8 mouse cellular contexts compared by ENCODE assay signal in the genomic region with DNA sequence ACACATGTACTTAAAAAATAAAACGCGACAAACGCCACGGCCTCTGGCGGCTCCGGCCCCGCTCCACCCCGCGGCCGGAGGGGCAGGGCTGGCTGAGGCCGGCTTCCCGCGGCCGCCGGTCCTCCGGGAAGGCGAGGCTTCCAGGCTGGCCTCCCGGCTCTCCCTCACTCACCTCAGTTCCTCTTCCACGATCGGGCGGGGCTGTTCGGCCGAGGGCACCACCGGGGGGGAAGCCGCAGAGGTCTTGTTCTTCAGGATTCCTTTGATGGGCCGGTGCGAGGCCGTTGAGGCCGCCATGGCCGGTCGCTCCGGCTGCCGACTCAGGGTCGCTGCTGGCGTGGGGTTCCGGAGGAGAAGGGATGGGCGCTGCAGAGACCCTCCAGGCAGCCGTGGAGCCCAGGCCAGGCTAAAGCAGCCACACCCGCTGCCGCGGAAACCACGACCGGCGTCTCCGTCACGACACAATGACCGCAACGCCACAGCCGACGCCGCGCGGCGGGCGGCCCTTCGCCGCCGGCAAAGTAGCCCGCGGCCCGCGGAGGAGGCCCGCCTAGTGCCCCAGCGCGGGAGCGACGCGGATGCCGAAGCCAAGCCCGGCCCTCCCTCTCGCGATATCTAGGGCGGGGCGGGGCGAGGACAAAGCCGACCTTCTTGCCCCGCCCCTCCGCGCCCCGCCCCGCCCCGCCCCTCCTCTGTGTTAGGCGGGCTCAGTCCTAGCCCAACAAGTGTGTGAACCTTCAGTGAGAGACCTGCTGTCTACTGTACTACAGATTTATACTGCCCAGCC. TPM values are rescaled to one million over a fixed set of nuclear protein-coding genes. Genes with fewer than 3 reads are reported as not detected.
A peak's percentile ranks its signal among the peaks of the same experiment; 100 is the strongest.
DNase-seq lines count a peak whose midpoint lies in the region; ATAC-seq and TF ChIP-seq lines count a peak whose summit lies in the region.

Ppp1r2 (minus strand) TSS at position 604 of the 787 bp plus-strand sequence.

- peak within 1 kb of the TSS; percentile 76 for H3K4me3 ChIP-seq in brown adipose tissue, adult 24 weeks (ENCODE audit: insufficient read depth, low read depth, low read length)
- peak within 1 kb of the TSS; percentile 98 for H3K4me3 ChIP-seq in heart, embryonic 13.5 days
- H3K4me3 ChIP-seq in kidney, postnatal 0 days (replicated peaks; ENCODE audit: low read depth, low read length): peak within 1 kb of the TSS; percentile 89
- H3K4me3 ChIP-seq in liver, embryonic 13.5 days (replicated peaks): peak within 1 kb of the TSS; percentile 84
- peak within 1 kb of the TSS; percentile 93 for H3K4me3 ChIP-seq in stomach, embryonic 14.5 days (ENCODE audit: low read depth, low read length)

- H3K27ac ChIP-seq in brown adipose tissue, adult 24 weeks (replicated peaks; ENCODE audit: low read depth, low read length): peak within 1 kb of the TSS; percentile 98
- peak within 1 kb of the TSS; percentile 94 for H3K27ac ChIP-seq in heart, embryonic 13.5 days (replicated peaks)
- peak within 1 kb of the TSS; percentile 94 for H3K27ac ChIP-seq in kidney, postnatal 0 days
- peak within 1 kb of the TSS; percentile 87 for H3K27ac ChIP-seq in liver, embryonic 13.5 days
- H3K27ac ChIP-seq in stomach, embryonic 14.5 days (ENCODE audit: low read length): peak within 1 kb of the TSS; percentile 80

- peaks cover 8% of the 10 kb centered on the region for H3K4me1 ChIP-seq in brown adipose tissue, adult 24 weeks (ENCODE audit: control insufficient read depth, insufficient read depth, insufficient read length, low read length)
- H3K4me1 ChIP-seq in heart, embryonic 13.5 days: peaks cover 57% of the 10 kb centered on the region
- H3K4me1 ChIP-seq in kidney, postnatal 0 days (replicated peaks; ENCODE audit: insufficient read depth, low read length): no peaks in the 10 kb centered on the region; the same call in 1 of the 2 replicates
- peaks cover 50% of the 10 kb centered on the region for H3K4me1 ChIP-seq in liver, embryonic 13.5 days (replicated peaks)
- peaks cover 17% of the 10 kb centered on the region for H3K4me1 ChIP-seq in stomach, embryonic 14.5 days (ENCODE audit: control insufficient read depth, insufficient read depth, low read length)

- peak; percentile 87 to 88 for DNase-seq in CD8-positive naive resting alpha-beta T cell, adult 2 months (ENCODE audit: low read depth in 2 of 2, low spot score in 2 of 2)
- peak; percentile 95 for DNase-seq in kidney, postnatal 0 days (ENCODE audit: low spot score)
- DNase-seq in liver, embryonic 13.5 days: peak; percentile 86
- peak; percentile 85 to 92 for DNase-seq in natural killer cell, adult 2 months (ENCODE audit: low spot score in 2 of 2)

- no peaks in the 10 kb centered on the region for H3K9me3 ChIP-seq in heart, embryonic 13.5 days
- no peaks in the 10 kb centered on the region for H3K9me3 ChIP-seq in kidney, postnatal 0 days (replicated peaks; ENCODE audit: low read length)
- no peaks in the 10 kb centered on the region for H3K9me3 ChIP-seq in liver, embryonic 13.5 days (replicated peaks)
- H3K9me3 ChIP-seq in stomach, embryonic 14.5 days (ENCODE audit: control insufficient read depth, low read depth, low read length): no peaks in the 10 kb centered on the region

- peaks cover 9% of the 10 kb centered on the region for H3K36me3 ChIP-seq in heart, embryonic 13.5 days
- no peaks in the 10 kb centered on the region for H3K36me3 ChIP-seq in kidney, postnatal 0 days (ENCODE audit: insufficient read depth, low read length)
- peaks cover 3% of the 10 kb centered on the region; the same call in 1 of the 2 replicates for H3K36me3 ChIP-seq in liver, embryonic 13.5 days
- no peaks in the 10 kb centered on the region for H3K36me3 ChIP-seq in stomach, embryonic 14.5 days (ENCODE audit: control insufficient read depth, insufficient read depth, low read length)

- peak within 1 kb of the TSS; percentile 78 for H3K4me2 ChIP-seq in heart, embryonic 13.5 days
- H3K4me2 ChIP-seq in kidney, postnatal 0 days (ENCODE audit: low read length): peak within 1 kb of the TSS; percentile 56
- H3K4me2 ChIP-seq in liver, embryonic 13.5 days: peak within 1 kb of the TSS; percentile 75
- H3K4me2 ChIP-seq in stomach, embryonic 14.5 days (replicated peaks; ENCODE audit: low read depth, low read length): peak within 1 kb of the TSS; percentile 45

- H3K27me3 ChIP-seq in heart, embryonic 13.5 days (replicated peaks): no peaks in the 10 kb centered on the region
- no peaks in the 10 kb centered on the region for H3K27me3 ChIP-seq in kidney, postnatal 0 days (ENCODE audit: insufficient read depth, low read length)
- H3K27me3 ChIP-seq in liver, embryonic 13.5 days: 0 out of 2 replicates have a peak, but pooled peaks cover 7% of the 10 kb centered on the region
- H3K27me3 ChIP-seq in stomach, embryonic 14.5 days (ENCODE audit: control insufficient read depth, insufficient read depth, low read length): no peaks in the 10 kb centered on the region

- WGBS in heart, embryonic 13.5 days: under 1% methylated on average over 81 of the region's 83 CpGs
- WGBS in kidney, postnatal 0 days: under 1% methylated on average over 81 of the region's 83 CpGs
- WGBS in liver, embryonic 13.5 days (ENCODE audit: insufficient replicate concordance): under 1% methylated on average over 80 of the region's 83 CpGs
- under 1% methylated on average over 79 of the region's 83 CpGs for WGBS in stomach, embryonic 14.5 days

- H3K9ac ChIP-seq in heart, embryonic 13.5 days: peak within 1 kb of the TSS; percentile 98
- peak within 1 kb of the TSS; percentile 97 for H3K9ac ChIP-seq in kidney, postnatal 0 days (ENCODE audit: low read depth, low read length)
- peak within 1 kb of the TSS; percentile 93 for H3K9ac ChIP-seq in liver, embryonic 13.5 days
- H3K9ac ChIP-seq in stomach, embryonic 14.5 days (replicated peaks; ENCODE audit: low read depth, low read length): peak within 1 kb of the TSS; percentile 80

- TF ChIP-seq CTCF in kidney, postnatal 0 days (IDR thresholded peaks at IDR 0.05; ENCODE audit: low read depth): no peak

- ATAC-seq in erythroid progenitor cell, adult 5-6 weeks (replicated peaks; ENCODE audit: low FRiP score, poor library complexity, severe bottlenecking): peak; percentile 92
- peak; percentile 93 for ATAC-seq in heart, embryonic 13.5 days (ENCODE audit: extremely low read depth, insufficient number of reproducible peaks, low FRiP score, low TSS enrichment)
- ATAC-seq in kidney, postnatal 0 days (replicated peaks; ENCODE audit: low FRiP score, low read depth): peak; percentile 95
- peak; percentile 94 for ATAC-seq in liver, embryonic 13.5 days (ENCODE audit: low read depth)
- ATAC-seq in stomach, embryonic 14.5 days (ENCODE audit: insufficient number of reproducible peaks, insufficient read depth, low FRiP score, low read depth): peak; percentile 95

RNA-seq across cellular contexts. Expression of gene Ppp1r2, which starts in this region (rescaled TPM):
- 47.6 and 54.0 TPM in 2 replicates for polyA plus RNA-seq in brown adipose tissue, adult 24 weeks (2012; ENCODE audit: insufficient read depth, insufficient read length, missing spikeins)
- 32.1 and 51.1 TPM in 2 replicates for total RNA-seq in erythroid progenitor cell, adult 5-6 weeks (2015; ENCODE audit: low replicate concordance)
- total RNA-seq in erythroid progenitor cell, adult 5-6 weeks (2017; ENCODE audit: low replicate concordance): 24.1 and 40.0 TPM in 2 replicates
- 92.6 and 93.3 TPM in 2 replicates for polyA plus RNA-seq in heart, embryonic 13.5 days (2015; fragmentation: Nextera tagmentation; extraction: Ambion mirVana)
- 112 and 118 TPM in 2 replicates for polyA plus RNA-seq in kidney, postnatal 0 days (2015; fragmentation: Nextera tagmentation; extraction: Ambion mirVana)
- 44.7 and 49.6 TPM in 2 replicates for polyA plus RNA-seq in liver, embryonic 13.5 days (2015; fragmentation: Nextera tagmentation; extraction: Ambion mirVana)
- 86.0 and 90.8 TPM in 2 replicates for polyA plus RNA-seq in stomach, embryonic 14.5 days (2014; fragmentation: Nextera tagmentation; extraction: Ambion mirVana)

Comparison
In these comparisons a context has a peak if more than half of its experiments do, and no peak if none do; other contexts are left out.
1. Peak in every context shown above with its lines: DNase-seq, ATAC-seq, H3K4me3 ChIP-seq and H3K27ac ChIP-seq.